Mouse (Mus musculus): ENCODE data around the gene Pnp2. TPM values are rescaled to one million over a fixed set of nuclear protein-coding genes. Genes with fewer than 3 reads are reported as not detected.

Gene Pnp2
- polyA plus RNA-seq, 1 experiment from 2014 or later = not detected

- no peak overlapping the region for H3K27ac ChIP-seq (ENCODE audit: low read length)
- H3K36me3 ChIP-seq (ENCODE audit: control insufficient read depth, insufficient read depth, low read length) = no peaks in the 10 kb centered on the region
- no peak overlapping the region for H3K9ac ChIP-seq (replicated peaks; ENCODE audit: low read depth, low read length)
- no peaks in the 10 kb centered on the region for H3K4me1 ChIP-seq (ENCODE audit: control insufficient read depth, insufficient read depth, low read length)
- WGBS = 67% methylated on average over 5 of the region's 5 CpGs
- no peaks in the 10 kb centered on the region for H3K9me3 ChIP-seq (ENCODE audit: control insufficient read depth, low read depth, low read length)
- no peak overlapping the region for H3K4me3 ChIP-seq (ENCODE audit: low read depth, low read length)
- H3K27me3 ChIP-seq (ENCODE audit: control insufficient read depth, insufficient read depth, low read length) = no peaks in the 10 kb centered on the region
- no peak overlapping the region for H3K4me2 ChIP-seq (replicated peaks; ENCODE audit: low read depth, low read length)
- ATAC-seq (ENCODE audit: insufficient number of reproducible peaks, insufficient read depth, low FRiP score, low read depth) = no peak
Observed at GRCm38 (mm10) chr14:50981837-50982236, 26.0 kb downstream of the Pnp2 start.

- no peaks in the 10 kb centered on the region for H3K9me3 ChIP-seq (ENCODE audit: control insufficient read depth, low read depth, low read length)
- H3K9ac ChIP-seq (replicated peaks; ENCODE audit: low read depth, low read length) = no peak overlapping the region
- WGBS = 75% methylated on average over 2 of the region's 2 CpGs
- no peak overlapping the region for H3K27ac ChIP-seq (ENCODE audit: low read length)
- no peaks in the 10 kb centered on the region for H3K36me3 ChIP-seq (ENCODE audit: control insufficient read depth, insufficient read depth, low read length)
- H3K27me3 ChIP-seq (ENCODE audit: control insufficient read depth, insufficient read depth, low read length) = no peaks in the 10 kb centered on the region
- no peak for ATAC-seq (ENCODE audit: insufficient number of reproducible peaks, insufficient read depth, low FRiP score, low read depth)
- no peaks in the 10 kb centered on the region for H3K4me1 ChIP-seq (ENCODE audit: control insufficient read depth, insufficient read depth, low read length)
- no peak overlapping the region for H3K4me3 ChIP-seq (ENCODE audit: low read depth, low read length)
- H3K4me2 ChIP-seq (replicated peaks; ENCODE audit: low read depth, low read length) = no peak overlapping the region
Observed at GRCm38 (mm10) chr14:50987668-50988067, 31.9 kb downstream of the Pnp2 start.

GRCm38 (mm10) chr14:50991037-50991436, 35.2 kb downstream of the Pnp2 start:
- 76% methylated on average over 3 of the region's 3 CpGs for whole genome bisulfite sequencing
- H3K4me1 ChIP-seq (ENCODE audit: control insufficient read depth, insufficient read depth, low read length) = no peaks in the 10 kb centered on the region
- no peak overlapping the region for H3K27ac ChIP-seq (ENCODE audit: low read length)
- H3K36me3 ChIP-seq (ENCODE audit: control insufficient read depth, insufficient read depth, low read length) = no peaks in the 10 kb centered on the region
- no peak overlapping the region for H3K9ac ChIP-seq (replicated peaks; ENCODE audit: low read depth, low read length)
- H3K9me3 ChIP-seq (ENCODE audit: control insufficient read depth, low read depth, low read length) = no peaks in the 10 kb centered on the region
- ATAC-seq (ENCODE audit: insufficient number of reproducible peaks, insufficient read depth, low FRiP score, low read depth) = no peak
- H3K4me2 ChIP-seq (replicated peaks; ENCODE audit: low read depth, low read length) = no peak overlapping the region
- H3K4me3 ChIP-seq (ENCODE audit: low read depth, low read length) = no peak overlapping the region
- H3K27me3 ChIP-seq (ENCODE audit: control insufficient read depth, insufficient read depth, low read length) = no peaks in the 10 kb centered on the region

- WGBS = 54% methylated on average over 3 of the region's 3 CpGs
Observed at GRCm38 (mm10) chr14:50997088-50997487, 41.3 kb downstream of the Pnp2 start.

GRCm38 (mm10) chr14:50997999-50998666, 42.3 kb downstream of the Pnp2 start:
- no peaks in the 10 kb centered on the region for H3K4me1 ChIP-seq (ENCODE audit: control insufficient read depth, insufficient read depth, low read length)

More at GRCm38 (mm10) chr14:50997088-50997487, 41.3 kb downstream of the Pnp2 start:
- H3K27me3 ChIP-seq (ENCODE audit: control insufficient read depth, insufficient read depth, low read length) = no peaks in the 10 kb centered on the region
- ATAC-seq (ENCODE audit: insufficient number of reproducible peaks, insufficient read depth, low FRiP score, low read depth) = no peak
- H3K9me3 ChIP-seq (ENCODE audit: control insufficient read depth, low read depth, low read length) = no peaks in the 10 kb centered on the region
- no peak overlapping the region for H3K4me2 ChIP-seq (replicated peaks; ENCODE audit: low read depth, low read length)
- no peak overlapping the region for H3K4me3 ChIP-seq (ENCODE audit: low read depth, low read length)
- H3K4me1 ChIP-seq (ENCODE audit: control insufficient read depth, insufficient read depth, low read length) = no peaks in the 10 kb centered on the region
- H3K36me3 ChIP-seq (ENCODE audit: control insufficient read depth, insufficient read depth, low read length) = no peaks in the 10 kb centered on the region
- no peak overlapping the region for H3K27ac ChIP-seq (ENCODE audit: low read length)
- H3K9ac ChIP-seq (replicated peaks; ENCODE audit: low read depth, low read length) = no peak overlapping the region

GRCm38 (mm10) chr14:51007152-51007801, 51.5 kb downstream of the Pnp2 start, which contains the start of gene Rnase10:
TSS of gene Rnase10 (plus strand) at chr14:51007751.
- Histone ChIP-seq H3K4me1 (ENCODE audit: control insufficient read depth, insufficient read depth, low read length) (no peaks in the 10 kb centered on the region), H3K9ac (replicated peaks; ENCODE audit: low read depth, low read length) (no peak within 1 kb of the TSS), H3K4me2 (replicated peaks; ENCODE audit: low read depth, low read length) (no peak within 1 kb of the TSS), H3K27me3 (ENCODE audit: control insufficient read depth, insufficient read depth, low read length) (no peaks in the 10 kb centered on the region), H3K36me3 (ENCODE audit: control insufficient read depth, insufficient read depth, low read length) (no peaks in the 10 kb centered on the region), H3K9me3 (ENCODE audit: control insufficient read depth, low read depth, low read length) (no peaks in the 10 kb centered on the region), H3K4me3 (ENCODE audit: low read depth, low read length) (no peak within 1 kb of the TSS), H3K27ac (ENCODE audit: low read length) (peak within 1 kb of the TSS; percentile 77)
- WGBS = 82% methylated on average over 8 of the region's 8 CpGs
- no peak for ATAC-seq (ENCODE audit: insufficient number of reproducible peaks, insufficient read depth, low FRiP score, low read depth)

More at GRCm38 (mm10) chr14:50997999-50998666, 42.3 kb downstream of the Pnp2 start:
- H3K9ac ChIP-seq (replicated peaks; ENCODE audit: low read depth, low read length) = no peak overlapping the region
- no peak overlapping the region for H3K4me3 ChIP-seq (ENCODE audit: low read depth, low read length)
- H3K4me2 ChIP-seq (replicated peaks; ENCODE audit: low read depth, low read length) = no peak overlapping the region
- WGBS = 68% methylated on average over 2 of the region's 2 CpGs
- H3K27me3 ChIP-seq (ENCODE audit: control insufficient read depth, insufficient read depth, low read length) = no peaks in the 10 kb centered on the region
- ATAC-seq (ENCODE audit: insufficient number of reproducible peaks, insufficient read depth, low FRiP score, low read depth) = no peak
- H3K36me3 ChIP-seq (ENCODE audit: control insufficient read depth, insufficient read depth, low read length) = no peaks in the 10 kb centered on the region
- no peaks in the 10 kb centered on the region for H3K9me3 ChIP-seq (ENCODE audit: control insufficient read depth, low read depth, low read length)
- H3K27ac ChIP-seq (ENCODE audit: low read length) = no peak overlapping the region

GRCm38 (mm10) chr14:51007914-51008713, 52.3 kb downstream of the Pnp2 start:
- no peaks in the 10 kb centered on the region for H3K27me3 ChIP-seq (ENCODE audit: control insufficient read depth, insufficient read depth, low read length)
- no peak overlapping the region for H3K4me3 ChIP-seq (ENCODE audit: low read depth, low read length)
- WGBS = 48% methylated on average over 13 of the region's 13 CpGs
- H3K4me1 ChIP-seq (ENCODE audit: control insufficient read depth, insufficient read depth, low read length) = no peaks in the 10 kb centered on the region
- ATAC-seq (ENCODE audit: insufficient number of reproducible peaks, insufficient read depth, low FRiP score, low read depth) = peak; percentile 80; the same call in 1 of the 2 replicates
- H3K9ac ChIP-seq (replicated peaks; ENCODE audit: low read depth, low read length) = no peak overlapping the region
- no peaks in the 10 kb centered on the region for H3K9me3 ChIP-seq (ENCODE audit: control insufficient read depth, low read depth, low read length)
- H3K36me3 ChIP-seq (ENCODE audit: control insufficient read depth, insufficient read depth, low read length) = no peaks in the 10 kb centered on the region
- peak overlapping the region; percentile 77 for H3K27ac ChIP-seq (ENCODE audit: low read length)
- no peak overlapping the region for H3K4me2 ChIP-seq (replicated peaks; ENCODE audit: low read depth, low read length)

GRCm38 (mm10) chr14:51008781-51009180, 53.0 kb downstream of the Pnp2 start:
- 74% methylated on average over 4 of the region's 4 CpGs for WGBS
- Histone ChIP-seq H3K4me1 (ENCODE audit: control insufficient read depth, insufficient read depth, low read length) (no peaks in the 10 kb centered on the region), H3K4me2 (replicated peaks; ENCODE audit: low read depth, low read length) (no peak overlapping the region)

More at GRCm38 (mm10) chr14:51008781-51009180, 53.0 kb downstream of the Pnp2 start:
- no peak overlapping the region for H3K9ac ChIP-seq (replicated peaks; ENCODE audit: low read depth, low read length)
- H3K27me3 ChIP-seq (ENCODE audit: control insufficient read depth, insufficient read depth, low read length) = no peaks in the 10 kb centered on the region
- H3K4me3 ChIP-seq (ENCODE audit: low read depth, low read length) = no peak overlapping the region
- ATAC-seq (ENCODE audit: insufficient number of reproducible peaks, insufficient read depth, low FRiP score, low read depth) = no peak
- H3K9me3 ChIP-seq (ENCODE audit: control insufficient read depth, low read depth, low read length) = no peaks in the 10 kb centered on the region
- H3K27ac ChIP-seq (ENCODE audit: low read length) = peak overlapping the region; percentile 77; the same call in 1 of the 2 replicates
- no peaks in the 10 kb centered on the region for H3K36me3 ChIP-seq (ENCODE audit: control insufficient read depth, insufficient read depth, low read length)
